Mouse (Mus musculus) liver, adult 2 months (tissue): ENCODE results near the gene Foxp1.
A peak's percentile ranks its signal among the peaks of the same experiment; 100 is the strongest.

ENCODE experiments used
- CTCF ChIP-seq: fragments of 200-500 bp; IDR thresholded peaks from 2 replicates; pipeline ENCODE4 v1.5.1; 2011; ENCODE audit warnings: low read depth, low read length, control low read depth
- POLR2A ChIP-seq: fragments of 200-500 bp; IDR thresholded peaks from 2 replicates; pipeline ENCODE4 v1.6.1; 2011; ENCODE audit warnings: low read length, control low read depth; ENCODE audit not compliant: insufficient read depth; ENCODE audit errors: extremely low read depth

DNA sequence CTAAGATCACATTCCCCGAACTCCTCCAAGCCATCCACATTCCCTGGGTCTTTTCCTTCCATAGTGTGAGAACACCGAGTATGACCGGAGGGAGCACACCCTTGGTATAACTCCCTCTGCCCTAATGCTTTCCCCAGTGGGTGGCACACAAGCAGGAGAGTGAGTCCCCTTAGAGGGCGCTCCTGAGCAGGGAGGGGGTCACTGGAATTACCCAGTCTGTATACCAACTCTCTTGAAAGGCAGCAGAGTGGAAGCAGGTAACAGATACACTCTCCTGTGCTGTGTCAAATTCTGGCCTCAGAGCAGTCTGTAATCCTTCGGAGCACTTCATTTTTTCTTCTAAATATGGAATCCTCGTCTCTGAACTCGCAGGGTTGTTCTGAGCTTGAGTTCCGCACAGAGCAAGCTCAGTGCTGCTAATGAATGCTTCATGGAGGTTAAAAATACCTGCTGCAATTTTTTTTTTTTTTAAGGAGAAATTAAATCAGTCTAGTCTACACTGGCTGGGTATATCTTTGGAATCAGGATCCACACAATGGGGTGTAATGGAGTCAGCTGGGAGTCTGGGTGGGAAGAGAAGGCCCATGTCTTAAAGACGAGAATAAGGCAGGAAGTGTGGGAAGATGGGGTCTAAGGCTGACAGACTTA, 565.9 kb downstream of the Foxp1 start:
- peak; percentile 42 for TF ChIP-seq CTCF
- no peak for TF ChIP-seq POLR2A
